Mouse (Mus musculus) spleen, postnatal 14 days (tissue): ENCODE data around the gene Gm11756.
"Not testable (repeated sequence)": the region's sequence is repeated elsewhere in the genome, so short reads cannot be mapped to it uniquely, and the experiment has no call there.

Experiments used
- DNase-seq, 2 experiments: peaks; one replicate each; pipeline ENCODE4 v3.0.0; 2021 to 2022; ENCODE audit warnings: low spot score in 2 of 2

Gm11756 gene

DNA sequence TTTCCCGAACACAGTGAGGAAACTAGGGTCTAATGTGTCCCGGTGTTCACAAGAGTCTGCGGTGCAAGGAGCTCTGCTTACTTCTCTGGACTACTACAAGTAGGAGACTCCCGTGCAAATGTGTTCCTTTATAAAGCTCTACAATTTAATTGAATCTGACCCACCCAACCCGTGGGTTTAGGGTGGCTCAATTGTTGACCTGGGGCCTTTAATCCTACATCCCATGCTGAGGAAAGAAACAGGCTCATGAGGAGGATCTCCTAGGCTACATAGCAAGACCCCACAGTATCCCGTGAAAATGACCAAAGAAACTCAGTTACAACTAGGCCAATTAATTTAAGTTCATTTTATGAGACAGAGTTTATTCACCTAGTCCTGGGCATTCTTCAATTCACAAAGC is at the start of gene Gm11756:
TSS of gene Gm11756 (minus strand) at position 101 of the 400 bp plus-strand sequence.
- DNase-seq: not testable (repeated sequence)

DNA sequence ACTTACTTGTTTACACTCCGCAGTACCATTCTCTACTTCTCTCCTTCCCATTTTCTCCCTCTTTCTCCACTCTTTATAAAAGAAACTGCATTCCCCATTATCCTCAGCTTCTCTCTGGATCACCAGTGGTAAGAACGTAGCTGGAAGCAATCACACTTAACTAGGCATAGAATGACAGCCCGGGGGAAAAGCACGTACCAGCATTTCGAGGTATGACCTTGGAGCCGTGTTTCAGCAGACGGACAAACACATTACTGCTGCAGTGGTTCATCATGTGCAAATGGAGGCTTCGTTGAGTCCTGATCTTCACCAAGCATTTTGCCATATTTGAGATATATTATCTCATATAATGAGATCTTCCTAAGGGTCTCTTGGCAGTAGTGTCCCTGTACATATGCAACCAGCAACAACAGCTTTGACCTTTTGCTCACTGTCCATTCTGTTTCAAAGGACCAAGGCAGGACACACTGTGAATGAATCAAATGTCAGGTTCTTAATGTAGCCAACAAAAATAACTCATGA is 29.9 kb upstream of the Gm11756 start, which contains the start of gene 2310002L09Rik:
TSS of gene 2310002L09Rik (minus strand) at position 472 of the 522 bp plus-strand sequence.
- no peak for DNase-seq

DNA sequence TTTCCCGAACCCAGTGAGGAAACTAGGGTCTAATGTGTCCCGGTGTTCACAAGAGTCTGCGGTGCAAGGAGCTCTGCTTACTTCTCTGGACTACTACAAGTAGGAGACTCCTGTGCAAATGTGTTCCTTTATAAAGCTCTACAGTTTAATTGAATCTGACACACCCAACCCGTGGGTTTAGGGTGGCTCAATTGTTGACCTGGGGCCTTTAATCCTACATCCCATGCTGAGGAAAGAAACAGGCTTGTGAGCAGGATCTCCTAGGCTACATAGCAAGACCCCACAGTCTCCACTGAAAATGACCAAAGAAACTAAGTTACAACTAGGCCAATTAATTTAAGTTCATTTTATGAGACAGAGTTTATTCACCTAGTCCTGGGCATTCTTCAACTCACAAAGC is 14.7 kb downstream of the Gm11756 start, which contains the start of gene Gm13871:
TSS of gene Gm13871 (minus strand) at position 101 of the 400 bp plus-strand sequence.
- not testable (repeated sequence) for DNase-seq

DNA sequence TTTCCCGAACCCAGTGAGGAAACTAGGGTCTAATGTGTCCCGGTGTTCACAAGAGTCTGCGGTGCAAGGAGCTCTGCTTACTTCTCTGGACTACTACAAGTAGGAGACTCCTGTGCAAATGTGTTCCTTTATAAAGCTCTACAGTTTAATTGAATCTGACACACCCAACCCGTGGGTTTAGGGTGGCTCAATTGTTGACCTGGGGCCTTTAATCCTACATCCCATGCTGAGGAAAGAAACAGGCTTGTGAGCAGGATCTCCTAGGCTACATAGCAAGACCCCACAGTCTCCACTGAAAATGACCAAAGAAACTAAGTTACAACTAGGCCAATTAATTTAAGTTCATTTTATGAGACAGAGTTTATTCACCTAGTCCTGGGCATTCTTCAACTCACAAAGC is 29.5 kb downstream of the Gm11756 start, which contains the start of gene Gm11757:
TSS of gene Gm11757 (minus strand) at position 101 of the 400 bp plus-strand sequence.
- DNase-seq: not testable (repeated sequence)

DNA sequence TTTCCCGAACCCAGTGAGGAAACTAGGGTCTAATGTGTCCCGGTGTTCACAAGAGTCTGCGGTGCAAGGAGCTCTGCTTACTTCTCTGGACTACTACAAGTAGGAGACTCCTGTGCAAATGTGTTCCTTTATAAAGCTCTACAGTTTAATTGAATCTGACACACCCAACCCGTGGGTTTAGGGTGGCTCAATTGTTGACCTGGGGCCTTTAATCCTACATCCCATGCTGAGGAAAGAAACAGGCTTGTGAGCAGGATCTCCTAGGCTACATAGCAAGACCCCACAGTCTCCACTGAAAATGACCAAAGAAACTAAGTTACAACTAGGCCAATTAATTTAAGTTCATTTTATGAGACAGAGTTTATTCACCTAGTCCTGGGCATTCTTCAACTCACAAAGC is 44.4 kb downstream of the Gm11756 start, which contains the start of gene Gm11758:
TSS of gene Gm11758 (minus strand) at position 101 of the 400 bp plus-strand sequence.
- not testable (repeated sequence) for DNase-seq
